In the genomic region with DNA sequence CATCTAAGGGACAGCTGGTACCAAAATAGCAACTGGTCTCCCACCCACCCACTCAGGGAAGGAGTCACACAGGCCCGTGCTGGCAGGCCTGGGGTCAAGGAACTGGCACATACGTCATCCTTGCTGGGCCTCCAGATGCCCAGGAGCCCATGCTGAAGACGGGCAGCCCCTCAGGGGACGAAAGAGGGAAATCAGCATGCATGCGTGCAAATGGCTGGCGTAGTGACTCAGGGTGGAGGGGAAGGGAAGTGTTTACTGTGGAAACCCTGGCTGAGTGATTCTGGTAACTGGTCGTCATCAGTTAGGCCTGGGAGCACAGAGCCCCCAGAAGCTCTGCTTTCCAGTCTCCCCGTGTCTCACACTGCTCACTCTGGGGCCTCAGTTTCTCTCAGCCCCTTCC, we compare ENCODE assay signal across 17 mouse cellular contexts. TPM values are rescaled to one million over a fixed set of nuclear protein-coding genes. Genes with fewer than 3 reads are reported as not detected.
DNase-seq lines count a peak whose midpoint lies in the region; ATAC-seq and TF ChIP-seq lines count a peak whose summit lies in the region.
"Had no signal": no experiment of that assay in that cellular context is flagged by ENCODE, and none has a peak within 500 bp of the region (broad histone marks: within the 10 kb centered on the region; RNA-seq: fewer than 3 reads in every experiment).

No protein-coding gene starts in this region.

- no peak for TF ChIP-seq EP300 in liver, postnatal 0 days (IDR thresholded peaks at IDR 0.05; ENCODE audit: low read depth)

- H3K4me2 ChIP-seq in hindbrain, embryonic 16.5 days (ENCODE audit: low read length): no peak overlapping the region
- no peak overlapping the region for H3K4me2 ChIP-seq in liver, postnatal 0 days (ENCODE audit: low read depth, low read length)
- H3K4me2 ChIP-seq in liver, embryonic 12.5 days: no peak overlapping the region
- no peak overlapping the region for H3K4me2 ChIP-seq in heart, embryonic 16.5 days (ENCODE audit: low read depth, low read length)
- H3K4me2 ChIP-seq: forebrain, embryonic 15.5 days; limb, embryonic 15.5 days; midbrain, embryonic 11.5 days; neural tube, embryonic 15.5 days had no signal

- H3K4me1 ChIP-seq in hindbrain, embryonic 10.5 days (replicated peaks): peaks cover 28% of the 10 kb centered on the region
- H3K4me1 ChIP-seq in hindbrain, embryonic 16.5 days (ENCODE audit: control insufficient read depth, insufficient read depth, low read depth, low read length): no peaks in the 10 kb centered on the region; the same call in 1 of the 2 replicates
- H3K4me1 ChIP-seq in liver, postnatal 0 days (ENCODE audit: insufficient read depth): peaks cover 13% of the 10 kb centered on the region
- peaks cover 50% of the 10 kb centered on the region for H3K4me1 ChIP-seq in liver, embryonic 12.5 days
- H3K4me1 ChIP-seq in heart, embryonic 16.5 days (ENCODE audit: control insufficient read depth, insufficient read depth, low read length): peaks cover 32% of the 10 kb centered on the region
- H3K4me1 ChIP-seq: forebrain, embryonic 15.5 days had no signal

- WGBS in hindbrain, embryonic 10.5 days: 81% methylated on average over 8 of the region's 8 CpGs
- WGBS in hindbrain, embryonic 16.5 days: 68% methylated on average over 8 of the region's 8 CpGs
- 77% methylated on average over 8 of the region's 8 CpGs for WGBS in liver, postnatal 0 days (ENCODE audit: insufficient replicate concordance)
- WGBS in liver, embryonic 12.5 days (ENCODE audit: insufficient replicate concordance): 73% methylated on average over 8 of the region's 8 CpGs
- 57% methylated on average over 8 of the region's 8 CpGs for WGBS in heart, embryonic 16.5 days

- no peak for ATAC-seq in hindbrain, embryonic 16.5 days
- no peak for ATAC-seq in liver, postnatal 0 days
- ATAC-seq in liver, embryonic 12.5 days: no peak
- no peak for ATAC-seq in heart, embryonic 16.5 days (replicated peaks; ENCODE audit: extremely low read depth, insufficient read depth, low FRiP score)
- ATAC-seq: forebrain, embryonic 15.5 days had no signal

- H3K27me3 ChIP-seq in hindbrain, embryonic 10.5 days (ENCODE audit: insufficient read depth, poor library complexity, severe bottlenecking): no peaks in the 10 kb centered on the region
- H3K27me3 ChIP-seq in hindbrain, embryonic 16.5 days (replicated peaks; ENCODE audit: control insufficient read depth, insufficient read depth, low read length): no peaks in the 10 kb centered on the region
- H3K27me3 ChIP-seq in liver, postnatal 0 days (ENCODE audit: insufficient read depth, low read length): no peaks in the 10 kb centered on the region
- no peaks in the 10 kb centered on the region for H3K27me3 ChIP-seq in liver, embryonic 12.5 days (replicated peaks)
- H3K27me3 ChIP-seq in heart, embryonic 16.5 days (ENCODE audit: control insufficient read depth, insufficient read depth, low read length): no peaks in the 10 kb centered on the region
- H3K27me3 ChIP-seq: forebrain, embryonic 15.5 days; limb, embryonic 15.5 days; neural tube, embryonic 15.5 days had no signal

- peak; percentile 94 for DNase-seq in heart, adult 11 months
- no peak for DNase-seq in heart, postnatal 10 days
- DNase-seq in hindbrain, embryonic 10.5 days (ENCODE audit: low spot score): no peak
- no peak for DNase-seq in liver, postnatal 0 days
- no peak for DNase-seq in urinary bladder, postnatal 14 days (ENCODE audit: low spot score)
- DNase-seq: adrenal gland, adult 8-10 months; cerebellum, adult 11-12 months; cerebellum, postnatal 25 days; lung, adult 18-20 months; thymus, postnatal 4 days had no signal

- no peak overlapping the region for H3K4me3 ChIP-seq in hindbrain, embryonic 10.5 days
- H3K4me3 ChIP-seq in hindbrain, embryonic 16.5 days (ENCODE audit: low read length): no peak overlapping the region
- no peak overlapping the region for H3K4me3 ChIP-seq in liver, postnatal 0 days (ENCODE audit: low read depth, low read length)
- no peak overlapping the region for H3K4me3 ChIP-seq in liver, embryonic 12.5 days
- H3K4me3 ChIP-seq in heart, embryonic 16.5 days (ENCODE audit: low read length): no peak overlapping the region
- H3K4me3 ChIP-seq: forebrain, embryonic 15.5 days; limb, embryonic 15.5 days; neural tube, embryonic 15.5 days had no signal

- H3K9me3 ChIP-seq in hindbrain, embryonic 10.5 days: no peaks in the 10 kb centered on the region
- no peaks in the 10 kb centered on the region for H3K9me3 ChIP-seq in hindbrain, embryonic 16.5 days (ENCODE audit: control insufficient read depth, low read length)
- no peaks in the 10 kb centered on the region for H3K9me3 ChIP-seq in liver, postnatal 0 days (ENCODE audit: low read length)
- no peaks in the 10 kb centered on the region for H3K9me3 ChIP-seq in liver, embryonic 12.5 days (replicated peaks)
- no peaks in the 10 kb centered on the region for H3K9me3 ChIP-seq in heart, embryonic 16.5 days (replicated peaks; ENCODE audit: control insufficient read depth, low read length)
- H3K9me3 ChIP-seq: forebrain, embryonic 15.5 days; limb, embryonic 15.5 days; neural tube, embryonic 15.5 days had no signal

- H3K36me3 ChIP-seq in hindbrain, embryonic 10.5 days: no peaks in the 10 kb centered on the region
- H3K36me3 ChIP-seq in hindbrain, embryonic 16.5 days (ENCODE audit: control insufficient read depth, insufficient read depth, low read length): no peaks in the 10 kb centered on the region
- H3K36me3 ChIP-seq in liver, postnatal 0 days (replicated peaks; ENCODE audit: insufficient read depth, low read length): no peaks in the 10 kb centered on the region
- peaks cover 8% of the 10 kb centered on the region; the same call in 1 of the 2 replicates for H3K36me3 ChIP-seq in liver, embryonic 12.5 days
- H3K36me3 ChIP-seq in heart, embryonic 16.5 days (ENCODE audit: control insufficient read depth, insufficient read depth): no peaks in the 10 kb centered on the region
- H3K36me3 ChIP-seq: forebrain, embryonic 15.5 days; neural tube, embryonic 15.5 days had no signal

- H3K9ac ChIP-seq in hindbrain, embryonic 16.5 days (ENCODE audit: low read depth, low read length): no peak overlapping the region
- no peak overlapping the region for H3K9ac ChIP-seq in liver, postnatal 0 days (replicated peaks)
- H3K9ac ChIP-seq in liver, embryonic 12.5 days: no peak overlapping the region
- 0 out of 2 replicates have a peak overlapping the region, but pooled peaks have one; percentile 1 for H3K9ac ChIP-seq in heart, embryonic 16.5 days (ENCODE audit: low read length)
- H3K9ac ChIP-seq: forebrain, embryonic 15.5 days; limb, embryonic 15.5 days; neural tube, embryonic 15.5 days had no signal

- H3K27ac ChIP-seq in hindbrain, embryonic 10.5 days: peak overlapping the region; percentile 4
- no peak overlapping the region for H3K27ac ChIP-seq in hindbrain, embryonic 16.5 days (ENCODE audit: low read depth, low read length)
- H3K27ac ChIP-seq in liver, postnatal 0 days (ENCODE audit: low read depth): peak overlapping the region; percentile 51
- no peak overlapping the region for H3K27ac ChIP-seq in liver, embryonic 12.5 days
- peak overlapping the region; percentile 61 for H3K27ac ChIP-seq in heart, embryonic 16.5 days (ENCODE audit: low read length)
- H3K27ac ChIP-seq: forebrain, embryonic 15.5 days; limb, embryonic 15.5 days; neural tube, embryonic 15.5 days had no signal

- intact Hi-C loops in heart, postnatal 10 days (cut with DNase I): loop anchor here (5.0 kb wide), 1 partner anchor 33 kb away; no protein-coding TSS in a partner anchor

- no peak for TF ChIP-seq CTCF in liver, postnatal 0 days (IDR thresholded peaks at IDR 0.05; ENCODE audit: low read depth)

RNA-seq across cellular contexts. Expression of a gene that starts 18.9 kb away (rescaled TPM):
- total RNA-seq in heart, postnatal 10 days (2021): 100 to 1,000 TPM; 152 to 166 TPM
- 28.8 and 35.8 TPM in 2 replicates for polyA plus RNA-seq in hindbrain, embryonic 10.5 days (2016; fragmentation: Nextera tagmentation; extraction: Ambion mirVana)
- 34.2 and 39.5 TPM in 2 replicates for polyA plus RNA-seq in hindbrain, embryonic 16.5 days (2015; fragmentation: Nextera tagmentation; extraction: Ambion mirVana)
- 29.9 and 30.2 TPM in 2 replicates for polyA plus RNA-seq in liver, postnatal 0 days (2015; fragmentation: Nextera tagmentation; extraction: Ambion mirVana)
- 32.4 and 35.4 TPM in 2 replicates for polyA plus RNA-seq in liver, embryonic 12.5 days (2016; fragmentation: Nextera tagmentation; extraction: Ambion mirVana)
- 170 and 176 TPM in 2 replicates for polyA plus RNA-seq in heart, embryonic 16.5 days (2015; fragmentation: Nextera tagmentation; extraction: Ambion mirVana)

RNA-seq across cellular contexts. Expression of a gene that starts 38.6 kb away (rescaled TPM):
- 10 to 100 TPM in 1 of 2 experiments, 1 to 10 TPM in 1; 9.9 to 11.7 TPM for total RNA-seq in heart, postnatal 10 days (2021)
- polyA plus RNA-seq in hindbrain, embryonic 10.5 days (2016; fragmentation: Nextera tagmentation; extraction: Ambion mirVana): 25.9 and 29.5 TPM in 2 replicates
- 20.2 and 20.9 TPM in 2 replicates for polyA plus RNA-seq in hindbrain, embryonic 16.5 days (2015; fragmentation: Nextera tagmentation; extraction: Ambion mirVana)
- 85.3 and 95.9 TPM in 2 replicates for polyA plus RNA-seq in liver, postnatal 0 days (2015; fragmentation: Nextera tagmentation; extraction: Ambion mirVana)
- polyA plus RNA-seq in liver, embryonic 12.5 days (2016; fragmentation: Nextera tagmentation; extraction: Ambion mirVana): 32.8 and 35.8 TPM in 2 replicates
- 16.7 and 16.9 TPM in 2 replicates for polyA plus RNA-seq in heart, embryonic 16.5 days (2015; fragmentation: Nextera tagmentation; extraction: Ambion mirVana)

RNA-seq across cellular contexts. Expression of a gene that starts 43.8 kb away (rescaled TPM):
- 100 to 1,000 TPM; 522 to 538 TPM for total RNA-seq in heart, postnatal 10 days (2021)
- 26.9 and 37.6 TPM in 2 replicates for polyA plus RNA-seq in hindbrain, embryonic 10.5 days (2016; fragmentation: Nextera tagmentation; extraction: Ambion mirVana)
- polyA plus RNA-seq in hindbrain, embryonic 16.5 days (2015; fragmentation: Nextera tagmentation; extraction: Ambion mirVana): 111 and 117 TPM in 2 replicates
- polyA plus RNA-seq in liver, postnatal 0 days (2015; fragmentation: Nextera tagmentation; extraction: Ambion mirVana): 1.3 and 5.9 TPM in 2 replicates
- polyA plus RNA-seq in liver, embryonic 12.5 days (2016; fragmentation: Nextera tagmentation; extraction: Ambion mirVana): 2.6 TPM in 2 replicates
- 470 and 488 TPM in 2 replicates for polyA plus RNA-seq in heart, embryonic 16.5 days (2015; fragmentation: Nextera tagmentation; extraction: Ambion mirVana)

RNA-seq across cellular contexts. Expression of a gene that starts 47.5 kb away (rescaled TPM):
- 10 to 100 TPM; 35.4 to 37.6 TPM for total RNA-seq in heart, postnatal 10 days (2021)
- polyA plus RNA-seq in hindbrain, embryonic 10.5 days (2016; fragmentation: Nextera tagmentation; extraction: Ambion mirVana): 121 and 125 TPM in 2 replicates
- polyA plus RNA-seq in hindbrain, embryonic 16.5 days (2015; fragmentation: Nextera tagmentation; extraction: Ambion mirVana): 63.6 and 69.4 TPM in 2 replicates
- polyA plus RNA-seq in liver, postnatal 0 days (2015; fragmentation: Nextera tagmentation; extraction: Ambion mirVana): 49.5 and 53.7 TPM in 2 replicates
- polyA plus RNA-seq in liver, embryonic 12.5 days (2016; fragmentation: Nextera tagmentation; extraction: Ambion mirVana): 85.3 and 86.1 TPM in 2 replicates
- polyA plus RNA-seq in heart, embryonic 16.5 days (2015; fragmentation: Nextera tagmentation; extraction: Ambion mirVana): 57.1 and 59.8 TPM in 2 replicates

RNA-seq across cellular contexts. Expression of a gene that starts 55.5 kb away (rescaled TPM):
- total RNA-seq in heart, postnatal 10 days (2021): 10 to 100 TPM; 45.3 to 47.1 TPM
- 27.6 and 39.1 TPM in 2 replicates for polyA plus RNA-seq in hindbrain, embryonic 10.5 days (2016; fragmentation: Nextera tagmentation; extraction: Ambion mirVana)
- 58.5 and 58.6 TPM in 2 replicates for polyA plus RNA-seq in hindbrain, embryonic 16.5 days (2015; fragmentation: Nextera tagmentation; extraction: Ambion mirVana)
- polyA plus RNA-seq in liver, postnatal 0 days (2015; fragmentation: Nextera tagmentation; extraction: Ambion mirVana): 7.6 and 8.3 TPM in 2 replicates
- 9.7 and 10.1 TPM in 2 replicates for polyA plus RNA-seq in liver, embryonic 12.5 days (2016; fragmentation: Nextera tagmentation; extraction: Ambion mirVana)
- 32.4 and 33.6 TPM in 2 replicates for polyA plus RNA-seq in heart, embryonic 16.5 days (2015; fragmentation: Nextera tagmentation; extraction: Ambion mirVana)

Comparison
In these comparisons a context has a peak if more than half of its experiments do, and no peak if none do; other contexts are left out.
1. H3K27ac ChIP-seq: peak in hindbrain, embryonic 10.5 days (single experiment), liver, postnatal 0 days (single experiment) and heart, embryonic 16.5 days (single experiment); none in hindbrain, embryonic 16.5 days (single experiment) and liver, embryonic 12.5 days (single experiment).